Mouse (Mus musculus) right cerebral cortex, postnatal 4 days (tissue): ENCODE measurements around the gene Sprr2d.

Experiments
- DNase-seq: peaks from one replicate; pipeline ENCODE4 v3.0.0-alpha.2; 2022

The Sprr2d gene

DNA sequence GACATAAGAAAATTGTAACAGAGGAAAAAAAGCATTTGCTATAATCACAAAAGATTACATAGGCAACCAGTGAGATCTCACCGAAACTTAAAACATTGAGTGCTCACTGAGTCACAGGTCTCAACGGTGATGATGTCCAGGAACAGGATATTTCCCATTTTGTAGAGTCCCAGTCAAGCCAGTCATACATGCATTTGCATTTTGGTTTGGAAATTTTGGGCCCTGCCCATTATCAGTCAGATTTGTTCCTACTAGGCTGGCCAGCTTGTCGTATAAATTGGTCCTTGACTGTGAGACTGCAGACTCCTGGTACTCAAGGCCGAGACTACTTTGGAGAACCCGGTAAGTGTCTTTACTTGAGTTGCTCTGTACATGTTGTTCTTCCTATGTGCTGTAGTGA lies at the start of gene Sprr2d:
Gene Sprr2d (plus strand): TSS at position 301 of the 400 bp plus-strand sequence.
- no peak for DNase-seq

DNA sequence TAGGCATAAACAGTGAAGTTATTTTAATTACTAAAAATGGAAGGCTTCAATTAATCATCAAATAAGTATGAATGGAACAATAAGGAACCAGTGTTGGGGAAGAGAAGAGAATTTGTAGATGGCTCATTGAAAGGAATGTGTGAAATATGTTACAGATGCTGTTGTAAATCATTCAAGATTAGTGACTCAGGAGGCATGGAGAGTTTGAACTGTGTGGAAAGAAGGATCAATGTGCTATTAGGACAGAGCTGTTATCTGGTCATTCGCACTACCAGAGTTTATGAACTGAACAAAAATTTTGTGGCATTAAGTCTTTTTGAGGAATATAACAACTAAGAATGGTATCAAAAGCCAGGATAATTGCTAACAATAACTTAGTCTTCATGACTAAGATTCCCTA lies 31.5 kb upstream of the Sprr2d start:
- DNase-seq: no peak

DNA sequence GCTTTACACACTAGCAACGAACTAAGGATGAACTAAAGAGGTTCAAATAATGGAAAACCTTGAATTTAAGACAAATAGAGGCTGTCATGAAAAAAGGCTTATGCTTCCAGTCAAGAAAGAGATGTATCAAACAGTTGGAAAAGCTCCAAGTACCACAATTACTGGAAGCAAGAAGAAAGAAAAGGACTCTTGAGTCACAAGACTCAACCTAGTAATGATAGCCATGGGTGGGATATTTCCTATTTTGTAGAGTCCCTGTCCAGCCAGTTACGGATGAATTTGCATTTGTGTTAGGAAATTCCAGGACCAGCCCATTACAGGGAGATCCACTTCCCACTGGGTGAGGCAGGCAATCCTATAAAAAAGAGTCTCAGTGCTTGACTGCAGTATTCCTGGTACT lies 22.6 kb upstream of the Sprr2d start, which contains the start of gene Sprr2b:
Gene Sprr2b (plus strand): TSS at position 301 of the 400 bp plus-strand sequence.
- no peak for DNase-seq

DNA sequence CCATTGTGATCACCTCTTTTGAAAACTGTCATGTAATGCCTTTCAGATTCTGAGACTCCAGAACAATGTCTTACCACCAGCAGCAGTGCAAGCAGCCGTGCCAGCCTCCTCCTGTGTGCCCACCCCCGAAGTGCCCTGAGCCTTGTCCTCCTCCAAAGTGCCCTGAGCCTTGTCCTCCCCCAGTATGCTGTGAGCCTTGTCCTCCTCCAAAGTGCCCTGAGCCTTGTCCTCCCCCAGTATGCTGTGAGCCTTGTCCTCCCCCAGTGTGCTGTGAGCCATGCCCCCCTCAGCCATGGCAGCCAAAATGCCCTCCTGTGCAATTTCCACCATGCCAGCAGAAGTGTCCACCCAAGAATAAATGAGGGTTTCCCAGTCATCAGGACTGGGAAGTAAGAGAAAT lies 21.6 kb upstream of the Sprr2d start:
- no peak for DNase-seq

DNA sequence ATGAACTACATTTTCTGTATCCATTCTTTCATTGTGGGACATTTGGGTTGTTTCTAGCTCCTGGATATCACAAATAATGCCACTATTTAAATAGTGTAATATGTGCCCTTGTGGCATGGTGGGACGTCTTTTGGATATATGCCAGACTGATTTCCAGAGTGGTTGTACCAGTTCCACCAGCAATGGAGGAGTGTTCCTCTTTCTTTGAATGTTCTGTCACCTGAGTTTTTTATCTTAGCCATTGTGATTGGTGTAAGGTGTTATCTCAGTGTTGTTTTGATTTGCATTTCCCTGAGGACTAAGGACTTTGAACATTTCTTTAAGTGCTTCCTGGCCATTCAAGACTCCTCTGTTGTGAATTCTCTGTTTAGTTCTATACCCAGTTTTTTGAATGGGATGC lies 2.7 kb upstream of the Sprr2d start:
- no peak for DNase-seq

DNA sequence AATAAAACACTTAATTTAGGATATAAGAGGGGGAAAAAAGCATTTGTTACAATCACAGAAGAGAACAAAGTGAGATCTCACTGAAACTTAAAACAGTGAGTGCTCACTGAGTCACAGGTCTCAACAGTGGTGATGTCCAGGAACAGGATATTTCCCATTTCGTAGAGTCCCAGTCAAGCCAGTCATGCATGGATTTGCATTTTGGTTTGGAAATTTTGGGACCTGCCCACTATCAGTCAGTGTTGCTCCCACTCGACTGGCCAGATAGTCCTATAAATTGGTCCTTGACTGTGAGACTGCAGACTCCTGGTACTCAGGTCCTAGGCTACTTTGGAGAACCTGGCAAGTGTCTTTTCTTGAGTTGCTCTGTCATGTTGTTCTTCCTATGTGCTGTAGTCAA lies 12.9 kb downstream of the Sprr2d start, which contains the start of gene Sprr2e:
Gene Sprr2e (plus strand): TSS at position 301 of the 400 bp plus-strand sequence.
- no peak for DNase-seq

DNA sequence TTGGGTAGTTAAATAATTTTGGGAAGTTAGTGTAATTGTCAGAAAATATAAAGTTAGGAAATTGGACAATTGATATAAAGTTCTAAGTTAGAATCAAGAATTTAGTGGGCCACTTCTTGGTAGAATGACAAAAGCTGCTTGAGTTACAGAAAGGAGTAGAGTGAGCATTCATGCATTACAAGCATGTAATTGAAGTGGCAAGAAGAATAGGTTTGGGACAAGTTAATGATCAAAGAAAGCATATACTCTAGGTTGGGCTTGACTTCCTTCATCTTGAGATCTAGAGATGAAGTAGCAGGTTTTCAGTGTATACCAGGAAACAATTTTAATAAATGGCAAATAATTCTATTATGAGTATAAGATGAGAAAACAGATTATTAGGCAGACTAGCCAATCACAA lies 22.7 kb downstream of the Sprr2d start:
- DNase-seq: no peak

DNA sequence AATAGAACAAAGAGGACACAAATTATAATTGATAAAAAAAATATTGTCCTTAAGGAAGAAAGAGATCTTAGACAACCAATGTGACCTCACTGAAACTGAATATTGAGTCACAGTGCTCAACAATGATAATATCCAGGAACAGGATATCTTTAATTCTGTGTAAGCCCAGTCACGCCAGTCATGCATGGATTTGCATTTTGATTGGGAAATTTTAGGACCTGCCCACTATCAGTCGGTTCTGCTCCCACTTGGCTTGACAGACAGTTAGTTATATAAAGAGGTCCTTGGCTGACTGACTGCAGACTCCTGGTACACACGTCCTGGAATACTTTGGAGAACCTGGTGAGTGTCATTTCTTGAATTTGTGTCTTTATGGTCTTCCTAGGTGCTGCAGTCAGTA lies 25.9 kb downstream of the Sprr2d start, which contains the start of gene Sprr2f:
Gene Sprr2f (plus strand): TSS at position 301 of the 400 bp plus-strand sequence.
- no peak for DNase-seq

DNA sequence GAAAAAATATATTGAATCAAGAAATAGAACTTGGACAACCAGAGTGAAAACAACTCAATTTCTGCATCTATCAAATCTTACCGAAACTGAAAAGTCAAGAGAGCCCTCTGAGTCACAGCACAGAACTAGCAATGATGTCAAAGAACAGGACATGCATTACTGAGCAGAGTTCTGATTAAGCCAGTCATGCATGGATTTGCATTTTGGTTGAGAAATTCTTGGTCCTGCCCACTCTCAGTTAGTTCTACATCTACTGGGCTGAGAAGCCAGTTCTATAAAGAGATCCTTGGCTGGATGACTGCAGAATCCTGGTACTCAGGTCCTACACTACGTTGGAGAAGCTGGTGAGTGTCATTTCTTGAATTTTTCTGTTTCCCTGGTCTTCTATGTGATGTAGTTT lies 34.7 kb downstream of the Sprr2d start:
- DNase-seq: no peak

DNA sequence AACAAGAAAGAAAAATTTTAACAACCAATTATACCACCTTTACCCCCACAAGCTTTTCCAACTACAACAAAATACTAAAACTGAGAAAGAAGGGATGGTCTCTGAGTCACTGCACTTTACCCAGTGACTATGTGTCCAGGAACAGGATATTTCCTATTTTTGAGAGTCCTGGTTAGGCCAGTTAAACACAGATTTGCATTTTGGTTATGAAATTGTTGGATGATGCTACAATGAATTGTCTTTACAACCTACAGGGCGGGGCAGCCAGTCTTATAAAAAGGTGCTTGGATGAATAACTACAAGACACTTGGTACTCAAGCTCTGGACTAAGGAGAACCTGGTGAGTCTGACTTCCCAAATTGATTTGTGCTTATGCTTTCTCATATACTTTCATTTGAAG lies 46.4 kb downstream of the Sprr2d start, which contains the start of gene Sprr2h:
Gene Sprr2h (plus strand): TSS at position 301 of the 400 bp plus-strand sequence.
- DNase-seq: no peak
